Mouse (Mus musculus): ENCODE measurements around the gene Olfr47.
"Not testable (repeated sequence)": the region's sequence is repeated elsewhere in the genome, so short reads cannot be mapped to it uniquely, and the experiment has no call there.

The Olfr47 gene

GRCm38 (mm10) chr6:43231255-43231654 is at the start of gene Olfr47:
TSS of gene Olfr47 (plus strand) at chr6:43231529.
- not testable (repeated sequence) for DNase-seq

GRCm38 (mm10) chr6:43190986-43191385 is 40.3 kb upstream of the Olfr47 start:
- no peak for DNase-seq

- DNase-seq, result no peak
Observed at GRCm38 (mm10) chr6:43196781-43197180, 34.5 kb upstream of the Olfr47 start, which contains the start of gene Olfr435. TSS of gene Olfr435 (plus strand) at chr6:43197146.

GRCm38 (mm10) chr6:43198094-43198493 is 33.2 kb upstream of the Olfr47 start:
- no peak for DNase-seq

GRCm38 (mm10) chr6:43202786-43203185 is 28.5 kb upstream of the Olfr47 start:
- DNase-seq, result no peak

GRCm38 (mm10) chr6:43205355-43205754 is 26.0 kb upstream of the Olfr47 start:
- DNase-seq, result no peak

GRCm38 (mm10) chr6:43212873-43213272 is 18.5 kb upstream of the Olfr47 start, which contains the start of gene Olfr434:
TSS of gene Olfr434 (plus strand) at chr6:43213021.
- DNase-seq, result not testable (repeated sequence)

- no peak for DNase-seq
Observed at GRCm38 (mm10) chr6:43242061-43242460, 10.7 kb downstream of the Olfr47 start.

- no peak for DNase-seq
Observed at GRCm38 (mm10) chr6:43247396-43247795, 16.1 kb downstream of the Olfr47 start.

GRCm38 (mm10) chr6:43252994-43253393 is 21.7 kb downstream of the Olfr47 start:
- no peak for DNase-seq

- no peak for DNase-seq
Observed at GRCm38 (mm10) chr6:43254193-43254926, 23.0 kb downstream of the Olfr47 start.

- DNase-seq, result no peak
Observed at GRCm38 (mm10) chr6:43260756-43261155, 29.4 kb downstream of the Olfr47 start.

GRCm38 (mm10) chr6:43265363-43266041 is 34.2 kb downstream of the Olfr47 start, which contains the start of gene Arhgef5:
TSS of gene Arhgef5 (plus strand) at chr6:43265582.
- DNase-seq, result no peak

- no peak for DNase-seq
Observed at GRCm38 (mm10) chr6:43266356-43266755, 35.0 kb downstream of the Olfr47 start.

- DNase-seq, result no peak
Observed at GRCm38 (mm10) chr6:43272597-43272996, 41.3 kb downstream of the Olfr47 start.

- DNase-seq, result no peak
Observed at GRCm38 (mm10) chr6:43274123-43274522, 42.8 kb downstream of the Olfr47 start.

- DNase-seq, result no peak
Observed at GRCm38 (mm10) chr6:43278247-43278646, 46.9 kb downstream of the Olfr47 start.

GRCm38 (mm10) chr6:43280481-43280880 is 49.2 kb downstream of the Olfr47 start:
- no peak for DNase-seq
